In the genomic region with DNA sequence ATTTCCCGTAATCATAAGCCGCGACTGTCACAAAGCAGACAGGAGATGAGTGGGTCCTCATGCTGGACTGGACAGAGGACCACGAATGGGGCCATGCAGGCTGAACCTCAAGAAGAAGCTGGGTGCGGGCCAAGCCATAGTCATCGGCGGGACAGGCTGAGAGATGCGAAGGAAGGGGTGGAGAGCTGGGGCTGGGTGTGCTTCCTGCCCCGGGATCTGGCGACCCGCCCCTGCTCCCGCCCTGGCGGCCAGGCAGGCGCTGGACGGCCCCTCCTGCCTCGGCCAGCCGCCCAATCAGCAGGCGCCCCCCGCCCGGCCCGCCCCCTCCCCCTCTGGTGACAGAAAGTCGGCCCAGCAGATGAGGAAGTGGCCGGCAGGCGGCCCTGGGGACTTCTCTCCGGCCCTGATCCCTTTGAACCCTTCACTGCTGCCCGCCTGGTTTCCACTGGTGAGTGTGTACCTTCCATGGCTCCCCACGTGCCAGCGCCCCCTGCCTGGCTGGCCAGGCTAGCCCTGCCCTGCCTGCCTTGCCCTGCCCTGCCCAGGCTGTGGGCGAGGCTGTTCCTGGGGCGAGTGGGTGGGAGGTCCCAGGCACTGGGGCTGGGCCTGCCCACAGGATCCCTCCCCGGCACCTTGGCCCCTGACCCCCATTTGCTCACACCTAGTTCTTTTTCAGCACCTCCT, we compare ENCODE assay signal across 8 mouse cellular contexts. TPM values are rescaled to one million over a fixed set of nuclear protein-coding genes. Genes with fewer than 3 reads are reported as not detected.
A peak's percentile ranks its signal among the peaks of the same experiment; 100 is the strongest.
DNase-seq lines count a peak whose midpoint lies in the region; ATAC-seq lines count a peak whose summit lies in the region.

Gene Elovl1 (plus strand): TSS at position 326 of the 684 bp plus-strand sequence.

- H3K4me3 ChIP-seq in intestine, embryonic 14.5 days (ENCODE audit: low read depth, low read length) = peak within 1 kb of the TSS; percentile 80

- H3K4me2 ChIP-seq in intestine, embryonic 14.5 days (ENCODE audit: low read length) = peak within 1 kb of the TSS; percentile 84

- H3K27me3 ChIP-seq in intestine, embryonic 14.5 days (replicated peaks; ENCODE audit: control insufficient read depth, insufficient read depth, low read length) = no peaks in the 10 kb centered on the region

- 1% methylated on average over 20 of the region's 31 CpGs for WGBS in intestine, embryonic 14.5 days

- H3K9me3 ChIP-seq in intestine, embryonic 14.5 days (ENCODE audit: control insufficient read depth, low read length) = no peaks in the 10 kb centered on the region

- peak; percentile 95 for ATAC-seq in intestine, embryonic 14.5 days (replicated peaks; ENCODE audit: low FRiP score, low TSS enrichment, low read depth)
- peak; percentile 80 for ATAC-seq in megakaryocyte-erythroid progenitor cell, adult 5-6 weeks (replicated peaks; ENCODE audit: low FRiP score, low TSS enrichment, poor library complexity, severe bottlenecking)

- peaks cover 33% of the 10 kb centered on the region for H3K36me3 ChIP-seq in intestine, embryonic 14.5 days (ENCODE audit: control insufficient read depth, insufficient read depth, low read length)

- peak; percentile 96 to 97 for DNase-seq in adrenal gland, adult (ENCODE audit: inconsistent age in 2 of 2, low spot score in 1 of 2)
- peak; percentile 90 for DNase-seq in embryo, embryonic 10.5 days (ENCODE audit: low spot score)
- peak; percentile 93 for DNase-seq in gastrocnemius, postnatal 25 days
- DNase-seq in intestine, embryonic 14.5 days (ENCODE audit: low spot score) = peak; percentile 91
- peak; percentile 62 to 69 for DNase-seq in left cerebral cortex, postnatal 14 days (ENCODE audit: low spot score in 2 of 2)
- peak; percentile 68 for DNase-seq in right cerebral cortex, postnatal 25 days
- DNase-seq in urinary bladder, postnatal 4 days (ENCODE audit: low spot score in 2 of 2) = peak; percentile 92 to 95

- H3K9ac ChIP-seq in intestine, embryonic 14.5 days (ENCODE audit: low read length) = peak within 1 kb of the TSS; percentile 66

- peaks cover 31% of the 10 kb centered on the region for H3K4me1 ChIP-seq in intestine, embryonic 14.5 days (replicated peaks; ENCODE audit: control insufficient read depth, insufficient read depth, low read length)

- peak within 1 kb of the TSS; percentile 85 for H3K27ac ChIP-seq in intestine, embryonic 14.5 days (ENCODE audit: low read depth)

- intact Hi-C loops in left cerebral cortex, postnatal 14 days (cut with DNase I) = no loop called here

RNA-seq across cellular contexts. Expression of gene Elovl1, which starts in this region (rescaled TPM):
- 10 to 100 TPM in 1 of 2 experiments, 1 to 10 TPM in 1; 8.0 to 10.3 TPM for total RNA-seq in gastrocnemius, postnatal 25 days (2021)
- 144 and 152 TPM in 2 replicates for polyA plus RNA-seq in intestine, embryonic 14.5 days (2014; fragmentation: Nextera tagmentation; extraction: Ambion mirVana)
- 10 to 100 TPM; 21.4 to 22.4 TPM for total RNA-seq in left cerebral cortex, postnatal 14 days (2021)
- total RNA-seq in megakaryocyte-erythroid progenitor cell, adult 5-6 weeks (2014; fragmentation: Nextera tagmentation) = 118 and 128 TPM in 2 replicates
- total RNA-seq in megakaryocyte-erythroid progenitor cell, adult 5-6 weeks (2017) = 62.4 and 72.5 TPM in 2 replicates

Comparison
In these comparisons a context has a peak if more than half of its experiments do, and no peak if none do; other contexts are left out.
1. Peak in every context shown above with its lines: DNase-seq, ATAC-seq, H3K4me3 ChIP-seq and H3K27ac ChIP-seq.